Mouse (Mus musculus) embryonic fibroblast, embryonic 13.5 days (primary cell): Measurements from ENCODE around the gene Vgll2.

ENCODE experiments used
- CTCF ChIP-seq: IDR thresholded peaks from 2 replicates; pipeline ENCODE4 v1.5.1; 2011; ENCODE audit warnings: mild to moderate bottlenecking, control low read depth, low read length, moderate library complexity, borderline replicate concordance; ENCODE audit not compliant: insufficient read depth
- POLR2A ChIP-seq: IDR thresholded peaks from 2 replicates; pipeline ENCODE4 v1.6.1; 2011; ENCODE audit warnings: low read depth, mild to moderate bottlenecking, control low read depth, low read length, moderate library complexity

GRCm38 (mm10) chr10:52033729-52034128 is 11.4 kb downstream of the Vgll2 start:
- TF ChIP-seq POLR2A (no peak), CTCF (no peak)
